Mouse (Mus musculus) thymus, postnatal 4 days (tissue): ENCODE measurements at regions not wholly inside any gene's neighbourhood (a gene's known extent, or its start where the extent isn't known, plus 50 kb on each side); places are given as distances from the start of the nearest gene placed in this dataset.

Experiments
- DNase-seq: peaks from one replicate; pipeline ENCODE4 v3.0.0; 2021

GRCm38 (mm10) chr19:15465063-15465760 lies 481.9 kb downstream of the Psat1 start:
- DNase-seq: no peak

GRCm38 (mm10) chr19:15457793-15458192 lies 489.3 kb downstream of the Psat1 start:
- no peak for DNase-seq

GRCm38 (mm10) chr19:15456943-15457735 lies 490.0 kb downstream of the Psat1 start:
- no peak for DNase-seq

GRCm38 (mm10) chr19:15448989-15449388 lies 498.1 kb downstream of the Psat1 start:
- DNase-seq: no peak

GRCm38 (mm10) chr19:15431798-15432197 lies 515.3 kb downstream of the Psat1 start:
- no peak for DNase-seq

- DNase-seq: no peak
These were observed 525.8 kb downstream of the Psat1 start for GRCm38 (mm10) chr19:15421311-15421710.

- no peak for DNase-seq
These were observed 548.5 kb downstream of the Psat1 start for GRCm38 (mm10) chr19:15398624-15399023.

GRCm38 (mm10) chr19:15371682-15372081 lies 575.5 kb downstream of the Psat1 start:
- DNase-seq: no peak

- DNase-seq: no peak
These were observed 580.2 kb downstream of the Psat1 start for GRCm38 (mm10) chr19:15366951-15367350.

- no peak for DNase-seq
These were observed 590.0 kb downstream of the Psat1 start for GRCm38 (mm10) chr19:15357181-15357580.

GRCm38 (mm10) chr19:15348356-15348755 lies 598.8 kb downstream of the Psat1 start:
- no peak for DNase-seq

GRCm38 (mm10) chr19:15342229-15342628 lies 604.9 kb downstream of the Psat1 start:
- no peak for DNase-seq

GRCm38 (mm10) chr19:15340305-15340983 lies 606.7 kb downstream of the Psat1 start:
- no peak for DNase-seq

GRCm38 (mm10) chr19:15339979-15340304 lies 607.2 kb downstream of the Psat1 start:
- no peak for DNase-seq

- DNase-seq: no peak
These were observed 617.0 kb downstream of the Psat1 start for GRCm38 (mm10) chr19:15330155-15330554.

GRCm38 (mm10) chr19:15299474-15299873 lies 647.7 kb downstream of the Psat1 start:
- peak; percentile 9 for DNase-seq

GRCm38 (mm10) chr19:15285016-15285415 lies 662.1 kb downstream of the Psat1 start:
- DNase-seq: no peak

GRCm38 (mm10) chr19:15242781-15243180 lies 644.9 kb upstream of the Tle4 start:
- DNase-seq: no peak

GRCm38 (mm10) chr19:15230129-15230927 lies 632.5 kb upstream of the Tle4 start:
- no peak for DNase-seq

- no peak for DNase-seq
These were observed 619.5 kb upstream of the Tle4 start for GRCm38 (mm10) chr19:15217387-15217786.

GRCm38 (mm10) chr19:15214651-15215050 lies 616.8 kb upstream of the Tle4 start:
- no peak for DNase-seq

- no peak for DNase-seq
These were observed 615.0 kb upstream of the Tle4 start for GRCm38 (mm10) chr19:15212881-15213280.

- no peak for DNase-seq
These were observed 605.2 kb upstream of the Tle4 start for GRCm38 (mm10) chr19:15203039-15203438.
